Mouse (Mus musculus) spleen, adult 2 months (tissue): ENCODE results near the gene Ehd2. TPM values are rescaled to one million over a fixed set of nuclear protein-coding genes. Genes with fewer than 3 reads are reported as not detected.

ENCODE experiments used
- DNase-seq, 2 experiments: peaks; one replicate each; pipeline versions ENCODE4 v3.0.0 to v3.0.0-alpha.2; 2012 to 2021; ENCODE audit warnings: low spot score in 2 of 2, low read depth in 1 of 2
- H3K27ac ChIP-seq: fragments of 200-500 bp; 2 replicates; pipeline ENCODE4 v1.5.1; 2012; ENCODE audit warnings: low read length, inconsistent platforms; ENCODE audit not compliant: insufficient read depth
- H3K27me3 ChIP-seq: fragments of 200-500 bp; 2 replicates; pipeline ENCODE4 v1.6.1; 2012; ENCODE audit warnings: mild to moderate bottlenecking, moderate library complexity, low read length, inconsistent platforms; ENCODE audit not compliant: control insufficient read depth, insufficient read depth
- H3K36me3 ChIP-seq: fragments of 200-500 bp; 2 replicates; pipeline ENCODE4 v1.6.1; 2012; ENCODE audit warnings: mild to moderate bottlenecking, low read length, inconsistent platforms; ENCODE audit not compliant: control insufficient read depth, insufficient read depth
- H3K4me1 ChIP-seq: fragments of 200-500 bp; 2 replicates; pipeline ENCODE4 v1.6.1; 2011; ENCODE audit warnings: inconsistent platforms; ENCODE audit not compliant: control insufficient read depth, insufficient read depth, insufficient read length
- H3K4me3 ChIP-seq: fragments of 200-500 bp; 2 replicates; pipeline ENCODE4 v1.5.1; 2011; ENCODE audit warnings: mild to moderate bottlenecking, inconsistent platforms; ENCODE audit not compliant: insufficient read depth, insufficient read length; ENCODE audit errors: extremely low read depth
- CTCF ChIP-seq: fragments of 200-500 bp; IDR thresholded peaks from 2 replicates; pipeline ENCODE4 v1.5.1; 2011; ENCODE audit warnings: mild to moderate bottlenecking, inconsistent platforms; ENCODE audit not compliant: insufficient read depth, insufficient read length, insufficient replicate concordance; ENCODE audit errors: extremely low read depth
- POLR2A ChIP-seq: fragments of 200-500 bp; IDR thresholded peaks from 2 replicates; pipeline ENCODE4 v1.6.1; 2011; ENCODE audit warnings: low read depth, low read length, inconsistent platforms
- WGBS: fragments of 180-500 bp; shearing (Covaris S2); methylation state at CpG from one replicate; pipeline ENCODE4 v1.1.7; 2018; 5-methylcytosine and 5-hydroxymethylcytosine counted together
- polyA plus RNA-seq: library from polyadenylated mRNA; depleted of rRNA; stranded (reverse); fragments of >200 nt; gene quantifications from 2 replicates; pipeline ENCODE4 v1.2.3, GENCODE M21; 2012; rRNA removed

The Ehd2 gene
- polyA plus RNA-seq = 17.2 and 19.5 TPM in 2 replicates

GRCm38 (mm10) chr7:15967312-15967711 lies at the start of gene Ehd2:
Ehd2 (minus strand) TSS chr7:15967567.
- WGBS = 10% methylated on average over 22 of the region's 22 CpGs
- no peak within 1 kb of the TSS for H3K27ac ChIP-seq
- TF ChIP-seq POLR2A (no peak), CTCF (peak; percentile 91)

DNA sequence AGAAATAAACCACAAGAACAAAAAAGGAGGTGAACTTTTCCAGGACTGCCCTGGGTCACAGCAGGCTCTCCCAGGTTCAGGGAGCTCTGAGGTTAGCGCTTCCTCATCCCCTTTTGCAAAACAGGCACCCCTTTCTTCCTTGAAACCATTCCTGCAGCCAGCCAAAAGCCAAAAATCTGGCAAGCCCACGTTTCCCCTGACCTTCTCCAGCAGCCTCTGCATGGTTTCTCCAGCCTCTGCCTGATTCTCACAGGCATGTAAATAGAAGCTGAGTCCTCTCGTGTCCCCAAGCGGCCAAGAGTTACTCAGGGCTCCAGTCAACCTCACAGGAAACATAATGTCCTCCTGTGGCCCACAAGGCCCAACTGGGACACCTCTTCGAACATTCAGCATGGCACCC lies 48.0 kb upstream of the Ehd2 start:
- Histone ChIP-seq H3K4me3 (no peak overlapping the region), H3K27me3 (no peaks in the 10 kb centered on the region), H3K4me1 (peaks cover 68% of the 10 kb centered on the region), H3K27ac (peak overlapping the region; percentile 60), H3K36me3 (no peaks in the 10 kb centered on the region)
- no peak for DNase-seq
- WGBS = 36% methylated on average over 5 of the region's 5 CpGs
- TF ChIP-seq POLR2A = no peak
- TF ChIP-seq CTCF = no peak

More at GRCm38 (mm10) chr7:15967312-15967711, at the start of gene Ehd2:
- Histone ChIP-seq H3K36me3 (peaks cover 11% of the 10 kb centered on the region), H3K4me3 (peak within 1 kb of the TSS; percentile 35), H3K27me3 (no peaks in the 10 kb centered on the region), H3K4me1 (peaks cover 8% of the 10 kb centered on the region)
- DNase-seq = peak in 1 of 2 experiments; percentile 62

GRCm38 (mm10) chr7:16014521-16015175 lies 47.3 kb upstream of the Ehd2 start:
- Histone ChIP-seq H3K4me1 (peaks cover 65% of the 10 kb centered on the region), H3K27ac (peak overlapping the region; percentile 60), H3K36me3 (no peaks in the 10 kb centered on the region), H3K4me3 (no peak overlapping the region), H3K27me3 (no peaks in the 10 kb centered on the region)
- 62% methylated on average over 8 of the region's 8 CpGs for WGBS
- TF ChIP-seq CTCF (no peak), POLR2A (no peak)
- DNase-seq = no peak

DNA sequence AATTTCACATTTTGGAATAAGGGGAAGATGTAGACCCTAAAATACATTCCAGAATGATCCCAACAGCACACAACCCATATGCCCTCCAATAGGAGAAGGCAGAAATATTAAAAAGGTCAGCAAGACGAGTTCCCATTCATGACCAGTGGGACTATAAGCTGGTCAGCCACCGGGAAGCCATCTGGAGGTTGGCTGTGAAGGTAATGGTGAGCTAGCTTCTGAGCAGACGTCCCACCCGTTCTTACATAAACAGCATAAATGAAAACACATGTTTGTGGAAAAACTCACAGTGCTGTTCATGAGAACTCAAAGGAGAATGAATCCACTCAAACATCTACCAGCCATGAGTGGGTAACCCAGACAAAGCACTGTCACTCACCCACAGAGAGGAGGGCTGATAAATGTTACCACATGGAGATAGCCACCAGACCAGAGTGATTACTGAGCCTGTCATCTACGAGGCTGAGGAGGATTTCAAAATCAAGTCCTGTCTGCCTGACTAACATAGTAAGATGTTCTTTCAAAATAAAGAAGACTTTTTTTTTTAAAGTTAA lies 46.4 kb upstream of the Ehd2 start:
- 84% methylated on average over 5 of the region's 5 CpGs for WGBS
- no peak for TF ChIP-seq POLR2A
- no peak for TF ChIP-seq CTCF
- Histone ChIP-seq H3K36me3 (no peaks in the 10 kb centered on the region), H3K27me3 (no peaks in the 10 kb centered on the region), H3K4me1 (peaks cover 57% of the 10 kb centered on the region), H3K4me3 (no peak overlapping the region), H3K27ac (peak overlapping the region; percentile 11; the same call in 1 of the 2 replicates)
- no peak for DNase-seq

DNA sequence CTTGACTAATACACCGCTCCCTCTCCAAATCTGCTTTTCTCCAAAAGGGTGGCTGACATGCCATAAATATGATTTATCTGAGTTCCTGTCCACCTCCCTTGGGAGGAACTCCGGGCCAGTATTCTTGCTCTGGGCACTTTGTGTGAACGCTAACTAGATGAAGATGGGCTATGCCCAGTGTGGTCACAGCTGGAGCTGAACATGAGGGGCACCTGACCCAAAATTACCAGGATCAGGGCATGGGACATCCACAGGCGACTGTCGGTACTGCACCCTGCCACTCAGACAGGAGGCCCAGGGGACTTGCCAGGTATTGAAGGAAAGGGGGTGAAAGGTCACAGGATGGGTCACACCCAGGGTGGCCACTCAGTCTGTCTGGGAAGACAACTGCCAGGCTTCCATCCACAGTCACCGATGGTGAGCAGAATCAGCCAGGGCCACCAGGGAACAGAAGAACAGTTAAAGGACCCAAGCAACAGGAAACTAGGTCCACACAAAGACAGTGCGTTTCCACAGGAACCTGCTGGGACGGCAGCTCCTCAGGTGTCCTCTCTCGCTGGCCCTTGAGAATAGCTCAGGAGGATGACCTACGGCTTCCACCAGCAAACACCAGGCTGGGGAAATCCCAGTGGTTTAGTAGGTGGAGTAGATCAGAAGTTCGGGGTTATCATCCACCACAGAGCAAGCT lies 45.4 kb upstream of the Ehd2 start:
- TF ChIP-seq POLR2A (no peak), CTCF (peak; percentile 44; the same call in 1 of the 2 replicates)
- Histone ChIP-seq H3K36me3 (no peaks in the 10 kb centered on the region), H3K27me3 (no peaks in the 10 kb centered on the region), H3K27ac (peak overlapping the region; percentile 46; the same call in 1 of the 2 replicates), H3K4me1 (peaks cover 54% of the 10 kb centered on the region), H3K4me3 (no peak overlapping the region)
- WGBS = 45% methylated on average over 11 of the region's 11 CpGs
- peak in 1 of 2 experiments; percentile 44 for DNase-seq

- Histone ChIP-seq H3K4me1 (peaks cover 46% of the 10 kb centered on the region), H3K27me3 (no peaks in the 10 kb centered on the region), H3K4me3 (no peak overlapping the region), H3K36me3 (no peaks in the 10 kb centered on the region), H3K27ac (peak overlapping the region; percentile 40)
- no peak for TF ChIP-seq POLR2A
- no peak for TF ChIP-seq CTCF
- DNase-seq = no peak
- WGBS = 24% methylated on average over 7 of the region's 7 CpGs
Observed at GRCm38 (mm10) chr7:16011418-16012085, 44.2 kb upstream of the Ehd2 start.

DNA sequence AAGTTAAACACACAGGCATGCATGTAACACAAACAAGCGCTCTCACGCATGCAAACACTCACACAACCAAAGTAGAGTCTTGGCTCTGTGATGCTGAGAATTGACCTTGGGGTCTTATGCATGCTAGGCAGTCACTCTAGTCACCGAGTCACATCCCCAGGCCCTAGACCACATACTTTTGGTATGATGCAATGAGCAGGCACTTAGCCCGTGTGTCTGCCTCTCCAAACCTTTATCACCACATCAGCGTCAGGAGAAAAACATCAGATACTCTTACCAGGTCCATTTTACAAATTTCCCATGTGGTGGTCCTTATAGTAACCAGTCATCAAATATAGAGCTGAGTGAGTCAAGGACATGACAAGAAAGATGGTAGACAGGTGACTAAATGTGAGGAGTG lies 43.3 kb upstream of the Ehd2 start:
- Histone ChIP-seq H3K4me3 (no peak overlapping the region), H3K27ac (no peak overlapping the region), H3K27me3 (no peaks in the 10 kb centered on the region), H3K36me3 (no peaks in the 10 kb centered on the region), H3K4me1 (peaks cover 40% of the 10 kb centered on the region)
- no peak for DNase-seq
- 82% methylated on average over 5 of the region's 5 CpGs for WGBS
- no peak for TF ChIP-seq POLR2A
- no peak for TF ChIP-seq CTCF
